Mouse (Mus musculus) lung, embryonic 15.5 days (tissue): ENCODE results near the gene Slc6a14. TPM values are rescaled to one million over a fixed set of nuclear protein-coding genes. Genes with fewer than 3 reads are reported as not detected.

Experiments used
- ATAC-seq: fragments of 200-750 bp; cut with Nextera tagmentation; 2 replicates; pipeline ENCODE4 v1.8.0; 2017; ENCODE audit warnings: moderate number of reproducible peaks, borderline replicate concordance; ENCODE audit not compliant: low FRiP score, low TSS enrichment; ENCODE audit errors: extremely low read depth
- H3K27ac ChIP-seq: fragments of 300-500 bp; sonication (generic); 2 replicates; pipeline ENCODE4 v1.5.1; 2015; ENCODE audit warnings: moderate library complexity, mild to moderate bottlenecking, inconsistent platforms
- H3K27me3 ChIP-seq: fragments of 300-500 bp; sonication (generic); 2 replicates; pipeline ENCODE4 v1.6.1; 2015; ENCODE audit warnings: inconsistent platforms
- H3K36me3 ChIP-seq: fragments of 300-500 bp; sonication (generic); 2 replicates; pipeline ENCODE4 v1.6.1; 2015; ENCODE audit warnings: inconsistent platforms
- H3K4me1 ChIP-seq: fragments of 300-500 bp; sonication (generic); 2 replicates; pipeline ENCODE4 v1.6.1; 2015; ENCODE audit warnings: inconsistent platforms
- H3K4me2 ChIP-seq: fragments of 300-500 bp; sonication (generic); 2 replicates; pipeline ENCODE4 v1.6.1; 2015; ENCODE audit warnings: inconsistent platforms, mild to moderate bottlenecking, moderate library complexity
- H3K4me3 ChIP-seq: fragments of 300-500 bp; sonication (generic); 2 replicates; pipeline ENCODE4 v1.5.1; 2015; ENCODE audit warnings: mild to moderate bottlenecking, inconsistent platforms
- H3K9ac ChIP-seq: fragments of 300-500 bp; sonication (generic); 2 replicates; pipeline ENCODE4 v1.6.1; 2015; ENCODE audit warnings: inconsistent platforms
- H3K9me3 ChIP-seq: fragments of 300-500 bp; sonication (generic); 2 replicates; pipeline ENCODE4 v1.6.1; 2016; ENCODE audit warnings: inconsistent platforms
- WGBS: fragments of 180-500 bp; shearing (Covaris S2); methylation state at CpG from one replicate; pipeline ENCODE4 v1.1.7; 2015; 5-methylcytosine and 5-hydroxymethylcytosine counted together
- polyA plus RNA-seq: library from polyadenylated mRNA; unstranded; fragments of >200 nt; fragmentation: Nextera tagmentation; extraction: Ambion mirVana; gene quantifications from 2 replicates; pipeline ENCODE4 v1.2.1, GENCODE M21; 2015

Slc6a14 gene
- 9.5 and 11.9 TPM in 2 replicates for polyA plus RNA-seq

- WGBS: 55% methylated on average over 7 of the region's 7 CpGs
- Histone ChIP-seq H3K4me3 (peak within 1 kb of the TSS; percentile 12; the same call in 1 of the 2 replicates), H3K9ac (no peak within 1 kb of the TSS), H3K27ac (peak within 1 kb of the TSS; percentile 61), H3K4me2 (peak within 1 kb of the TSS; percentile 6; the same call in 1 of the 2 replicates), H3K36me3 (no peaks in the 10 kb centered on the region), H3K4me1 (no peaks in the 10 kb centered on the region), H3K27me3 (no peaks in the 10 kb centered on the region), H3K9me3 (no peaks in the 10 kb centered on the region)
- peak; percentile 59 for ATAC-seq
These were observed at the start of gene Slc6a14 for GRCm38 (mm10) chrX:21714829-21715228. Gene Slc6a14 (plus strand): TSS chrX:21714896.

GRCm38 (mm10) chrX:21670896-21671295 lies 43.8 kb upstream of the Slc6a14 start:
- Histone ChIP-seq H3K27me3 (no peaks in the 10 kb centered on the region), H3K27ac (0 out of 2 replicates have a peak overlapping the region, but pooled peaks have one; percentile 29), H3K9ac (no peak overlapping the region), H3K36me3 (no peaks in the 10 kb centered on the region), H3K9me3 (no peaks in the 10 kb centered on the region), H3K4me1 (no peaks in the 10 kb centered on the region), H3K4me2 (no peak overlapping the region), H3K4me3 (no peak overlapping the region)
- 31% methylated on average over 7 of the region's 7 CpGs for WGBS
- peak; percentile 57; the same call in 1 of the 2 replicates for ATAC-seq

- 44% methylated on average over 6 of the region's 6 CpGs for WGBS
- no peak overlapping the region for H3K27ac ChIP-seq
- H3K9me3 ChIP-seq: no peaks in the 10 kb centered on the region
- H3K4me2 ChIP-seq: no peak overlapping the region
- H3K4me3 ChIP-seq: no peak overlapping the region
- H3K4me1 ChIP-seq: no peaks in the 10 kb centered on the region
- no peaks in the 10 kb centered on the region for H3K36me3 ChIP-seq
- no peaks in the 10 kb centered on the region for H3K27me3 ChIP-seq
- no peak; the same call in 1 of the 2 replicates for ATAC-seq
- no peak overlapping the region for H3K9ac ChIP-seq
These were observed 19.5 kb upstream of the Slc6a14 start for GRCm38 (mm10) chrX:21695220-21695619.

- 62% methylated on average over 3 of the region's 3 CpGs for WGBS
- no peaks in the 10 kb centered on the region for H3K27me3 ChIP-seq
- no peak overlapping the region for H3K9ac ChIP-seq
- H3K4me3 ChIP-seq: no peak overlapping the region
- no peak overlapping the region for H3K27ac ChIP-seq
- H3K4me2 ChIP-seq: no peak overlapping the region
- H3K4me1 ChIP-seq: no peaks in the 10 kb centered on the region
- no peak for ATAC-seq
- H3K36me3 ChIP-seq: no peaks in the 10 kb centered on the region
- no peaks in the 10 kb centered on the region for H3K9me3 ChIP-seq
These were observed 19.0 kb upstream of the Slc6a14 start for GRCm38 (mm10) chrX:21695687-21696086.

- H3K4me1 ChIP-seq: no peaks in the 10 kb centered on the region
- H3K4me3 ChIP-seq: no peak overlapping the region
- H3K27me3 ChIP-seq: no peaks in the 10 kb centered on the region
- no peaks in the 10 kb centered on the region for H3K36me3 ChIP-seq
- WGBS: 76% methylated on average over 4 of the region's 4 CpGs
- H3K4me2 ChIP-seq: no peak overlapping the region
- no peak for ATAC-seq
- H3K9ac ChIP-seq: no peak overlapping the region
- no peaks in the 10 kb centered on the region for H3K9me3 ChIP-seq
- H3K27ac ChIP-seq: no peak overlapping the region
These were observed 13.1 kb upstream of the Slc6a14 start for GRCm38 (mm10) chrX:21701646-21702045.

- H3K9ac ChIP-seq: no peak overlapping the region
- ATAC-seq: no peak
- H3K27ac ChIP-seq: no peak overlapping the region
- H3K4me2 ChIP-seq: no peak overlapping the region
- H3K4me3 ChIP-seq: no peak overlapping the region
- H3K36me3 ChIP-seq: no peaks in the 10 kb centered on the region
- no peaks in the 10 kb centered on the region for H3K4me1 ChIP-seq
- H3K27me3 ChIP-seq: no peaks in the 10 kb centered on the region
- no peaks in the 10 kb centered on the region for H3K9me3 ChIP-seq
- 91% methylated on average over 1 of the region's 1 CpGs for WGBS
These were observed 10.2 kb upstream of the Slc6a14 start for GRCm38 (mm10) chrX:21704470-21704869.

- Histone ChIP-seq H3K27ac (peak overlapping the region; percentile 61), H3K27me3 (no peaks in the 10 kb centered on the region), H3K4me2 (no peak overlapping the region), H3K4me3 (no peak overlapping the region), H3K9me3 (no peaks in the 10 kb centered on the region), H3K9ac (no peak overlapping the region), H3K36me3 (no peaks in the 10 kb centered on the region), H3K4me1 (no peaks in the 10 kb centered on the region)
- 38% methylated on average over 5 of the region's 5 CpGs for WGBS
- no peak for ATAC-seq
These were observed 597 bp downstream of the Slc6a14 start for GRCm38 (mm10) chrX:21715293-21715692.

GRCm38 (mm10) chrX:21716885-21717284 lies 2.2 kb downstream of the Slc6a14 start:
- Histone ChIP-seq H3K9ac (no peak overlapping the region), H3K4me3 (no peak overlapping the region), H3K27ac (no peak overlapping the region), H3K36me3 (no peaks in the 10 kb centered on the region), H3K4me2 (no peak overlapping the region), H3K4me1 (no peaks in the 10 kb centered on the region), H3K9me3 (no peaks in the 10 kb centered on the region), H3K27me3 (no peaks in the 10 kb centered on the region)
- ATAC-seq: no peak
- 79% methylated on average over 2 of the region's 2 CpGs for WGBS

GRCm38 (mm10) chrX:21744997-21745396 lies 30.3 kb downstream of the Slc6a14 start, which contains the start of gene Gm28269:
Gene Gm28269 (minus strand): TSS chrX:21745097.
- H3K36me3 ChIP-seq: no peaks in the 10 kb centered on the region
- no peak within 1 kb of the TSS for H3K9ac ChIP-seq
- no peaks in the 10 kb centered on the region for H3K9me3 ChIP-seq
- H3K27me3 ChIP-seq: no peaks in the 10 kb centered on the region
- no peak within 1 kb of the TSS for H3K27ac ChIP-seq
- H3K4me1 ChIP-seq: no peaks in the 10 kb centered on the region
- H3K4me2 ChIP-seq: no peak within 1 kb of the TSS
- no peak for ATAC-seq
- H3K4me3 ChIP-seq: no peak within 1 kb of the TSS

Other genes with a start within 250 kb of the Slc6a14 start
- gene Agtr2, start 230.4 kb upstream of the Slc6a14 start, polyA plus RNA-seq: 21.4 and 21.7 TPM in 2 replicates
- not detected in 2 replicates for gene Gm28269, start 30.2 kb downstream of the Slc6a14 start, polyA plus RNA-seq